Mouse (Mus musculus) embryonic fibroblast, embryonic 13.5 days (primary cell): Measurements from ENCODE around the gene Prr12.

Experiments used
- CTCF ChIP-seq: IDR thresholded peaks from 2 replicates; pipeline ENCODE4 v1.5.1; 2011; ENCODE audit warnings: mild to moderate bottlenecking, control low read depth, low read length, moderate library complexity, borderline replicate concordance; ENCODE audit not compliant: insufficient read depth
- POLR2A ChIP-seq: IDR thresholded peaks from 2 replicates; pipeline ENCODE4 v1.6.1; 2011; ENCODE audit warnings: low read depth, mild to moderate bottlenecking, control low read depth, low read length, moderate library complexity

- no peak for TF ChIP-seq POLR2A
- no peak for TF ChIP-seq CTCF
These were observed 52.9 kb downstream of the Prr12 start for GRCm38 (mm10) chr7:44999753-45000152.
